Mouse (Mus musculus) layer of hippocampus, postnatal 36 days (tissue): Measurements from ENCODE around the gene Best3. TPM values are rescaled to one million over a fixed set of nuclear protein-coding genes. Genes with fewer than 3 reads are reported as not detected.
"Not testable (repeated sequence)": the region's sequence is repeated elsewhere in the genome, so short reads cannot be mapped to it uniquely, and the experiment has no call there.

Experiments
- DNase-seq, 2 experiments: peaks; one replicate each; pipeline ENCODE4 v3.0.0; 2022
- total RNA-seq, 2 experiments: library from RNA; stranded (reverse); gene quantifications; 2 replicates each; pipeline ENCODE4 v1.2.3; 2021

The Best3 gene
- total RNA-seq, 2 experiments from 2014 or later = 2.1 to 2.2 TPM

DNA sequence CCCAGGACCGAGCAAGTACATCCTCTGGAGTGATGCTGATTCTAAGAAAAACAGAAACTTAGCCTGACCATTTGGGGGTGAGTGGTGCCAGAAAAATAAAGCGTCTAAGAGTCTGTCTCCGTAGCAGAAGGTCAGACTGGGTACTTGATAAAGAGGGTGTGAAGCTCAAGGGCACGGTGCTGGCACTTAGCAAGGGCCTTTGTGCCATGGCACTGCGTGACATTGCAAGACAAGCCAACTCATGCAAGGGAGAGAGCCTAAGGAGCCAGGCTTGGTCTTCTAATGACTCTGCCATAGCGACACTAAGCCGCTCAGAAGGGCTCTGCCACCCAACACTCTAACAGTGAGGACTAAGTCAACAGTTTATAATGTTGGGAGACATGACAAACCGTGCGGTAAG, 7.3 kb upstream of the Best3 start:
- DNase-seq = no peak

DNA sequence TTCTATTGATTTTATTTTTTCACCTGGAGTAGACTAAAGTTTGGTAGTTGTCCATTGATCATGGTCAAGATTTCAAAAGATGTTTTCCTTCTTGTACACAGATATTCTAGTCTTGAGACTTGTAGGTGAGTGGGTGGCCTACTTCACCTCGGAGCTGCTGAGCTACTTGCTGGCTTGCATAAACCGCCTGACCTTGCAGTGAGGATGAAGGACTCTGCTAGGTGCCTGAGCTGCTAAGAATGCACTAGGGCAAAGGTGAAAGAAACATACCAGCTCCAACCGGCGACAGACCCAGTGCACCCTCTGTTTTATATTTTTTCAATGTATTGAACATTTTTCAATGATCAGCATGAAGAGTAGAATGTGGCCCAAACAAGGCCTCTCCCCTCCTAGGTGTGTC, 5.8 kb upstream of the Best3 start:
- DNase-seq = no peak

- DNase-seq = no peak
These were observed 5.2 kb upstream of the Best3 start for GRCm38 (mm10) chr10:116980888-116981287.

GRCm38 (mm10) chr10:116982526-116982925, 3.6 kb upstream of the Best3 start:
- no peak for DNase-seq

- DNase-seq = no peak
These were observed 1.3 kb upstream of the Best3 start for GRCm38 (mm10) chr10:116984836-116985235.

GRCm38 (mm10) chr10:116993971-116994370, 7.9 kb downstream of the Best3 start:
- DNase-seq = no peak

DNA sequence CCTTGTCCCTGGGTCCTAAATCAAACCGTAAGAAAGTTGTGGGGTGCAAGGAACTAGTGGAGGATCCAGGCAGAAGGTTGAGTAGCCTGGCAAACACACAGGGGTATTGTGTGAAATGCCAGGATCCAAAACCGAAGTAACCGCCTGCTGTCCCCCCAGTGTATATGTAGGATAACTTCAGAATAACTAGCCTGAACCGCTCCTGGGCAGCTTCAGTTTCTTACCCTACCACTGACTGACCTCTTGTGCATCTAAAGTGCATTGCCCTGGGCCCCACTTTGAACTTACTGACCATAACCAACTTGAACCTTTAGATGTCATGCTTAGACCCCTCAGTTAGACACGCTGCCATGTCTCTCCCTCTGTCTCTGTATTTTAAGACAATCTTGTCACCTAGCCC, 9.0 kb downstream of the Best3 start:
- DNase-seq = no peak

GRCm38 (mm10) chr10:116995584-116996235, 9.6 kb downstream of the Best3 start:
- no peak for DNase-seq

GRCm38 (mm10) chr10:116996236-116996600, 10.1 kb downstream of the Best3 start:
- no peak for DNase-seq

DNA sequence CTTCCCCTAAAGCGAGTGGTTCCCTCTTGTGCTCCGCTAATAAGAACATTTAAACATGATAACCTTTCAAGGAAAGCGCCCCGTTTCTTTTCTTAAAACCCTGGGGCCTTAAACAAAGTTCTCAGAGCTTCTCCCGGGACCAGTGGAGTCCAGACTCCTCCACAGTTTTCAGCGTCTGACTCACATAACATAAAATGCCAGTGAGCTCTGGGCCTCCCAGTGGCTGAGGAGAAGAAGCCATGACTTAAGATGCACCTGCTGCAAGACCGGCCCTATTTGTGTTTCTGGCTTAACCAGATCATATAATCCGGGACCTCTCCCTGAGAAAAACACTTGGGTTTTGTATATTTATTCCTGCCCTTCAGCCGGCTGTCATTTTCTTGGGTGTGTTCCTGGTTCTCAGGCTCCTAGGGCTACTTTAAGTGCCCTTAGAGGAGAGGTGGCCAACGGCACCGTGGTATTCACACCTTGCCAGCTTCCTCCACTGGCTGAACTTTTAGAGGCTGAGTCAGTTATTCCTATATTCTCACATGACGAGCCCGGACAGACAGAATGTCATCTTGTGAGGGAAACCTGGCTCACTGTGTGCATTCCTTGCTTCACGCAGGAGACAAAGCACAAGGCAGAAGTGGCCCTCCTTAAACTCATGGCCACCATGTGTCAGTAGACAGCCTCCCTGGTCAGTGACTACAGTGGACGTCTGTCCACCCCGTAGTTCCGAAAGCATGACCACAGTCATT, 12.8 kb downstream of the Best3 start:
- DNase-seq = no peak

GRCm38 (mm10) chr10:117000975-117001374, 14.9 kb downstream of the Best3 start:
- DNase-seq = peak in 1 of 2 experiments; percentile 20

- DNase-seq = no peak
These were observed 18.6 kb downstream of the Best3 start for GRCm38 (mm10) chr10:117004695-117005094.

- no peak for DNase-seq
These were observed 19.8 kb downstream of the Best3 start for GRCm38 (mm10) chr10:117005707-117006464.

DNA sequence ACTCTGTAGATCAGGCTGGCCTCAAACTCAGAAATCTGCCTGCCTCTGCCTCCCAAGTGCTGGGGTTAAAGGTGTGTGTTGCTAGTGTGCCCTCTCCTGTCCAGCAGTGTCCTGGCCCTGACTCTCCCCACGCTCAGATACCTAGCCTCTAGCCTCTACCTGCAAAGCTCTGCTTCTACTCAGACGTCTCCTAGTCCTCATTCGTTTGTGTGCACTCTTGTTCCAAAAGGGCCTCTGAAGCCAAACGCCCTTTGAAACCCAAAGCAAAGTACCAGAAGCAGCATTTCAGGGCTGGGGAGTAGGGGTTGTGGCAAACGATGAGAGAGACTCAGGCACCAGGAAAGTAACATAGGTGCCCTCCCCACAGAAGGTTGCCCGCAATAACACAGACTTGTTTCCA, 23.6 kb downstream of the Best3 start:
- DNase-seq = no peak

GRCm38 (mm10) chr10:117011047-117011446, 24.9 kb downstream of the Best3 start:
- DNase-seq = no peak

GRCm38 (mm10) chr10:117013689-117014390, 27.7 kb downstream of the Best3 start:
- peak; percentile 18 to 38 for DNase-seq

DNA sequence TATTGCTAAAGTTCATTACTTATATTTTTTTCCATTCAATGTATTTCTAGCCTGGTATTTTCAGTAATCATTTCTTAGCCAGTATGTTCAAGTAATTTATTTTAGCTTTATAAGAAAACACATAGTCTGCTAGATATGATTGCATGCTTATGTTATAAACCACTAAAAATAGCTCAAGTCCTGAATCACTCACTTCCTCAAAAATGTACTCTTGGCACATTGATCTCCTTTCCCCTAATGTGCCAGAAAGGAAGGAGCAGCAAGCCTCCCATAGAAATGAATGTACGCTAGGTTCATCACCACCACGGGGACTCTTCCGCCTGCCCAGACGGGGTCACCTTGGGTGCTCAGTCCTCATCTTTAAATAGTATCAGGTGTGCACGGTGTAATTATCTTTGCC, 28.5 kb downstream of the Best3 start:
- DNase-seq = no peak

GRCm38 (mm10) chr10:117018281-117018840, 32.2 kb downstream of the Best3 start:
- DNase-seq = no peak

DNA sequence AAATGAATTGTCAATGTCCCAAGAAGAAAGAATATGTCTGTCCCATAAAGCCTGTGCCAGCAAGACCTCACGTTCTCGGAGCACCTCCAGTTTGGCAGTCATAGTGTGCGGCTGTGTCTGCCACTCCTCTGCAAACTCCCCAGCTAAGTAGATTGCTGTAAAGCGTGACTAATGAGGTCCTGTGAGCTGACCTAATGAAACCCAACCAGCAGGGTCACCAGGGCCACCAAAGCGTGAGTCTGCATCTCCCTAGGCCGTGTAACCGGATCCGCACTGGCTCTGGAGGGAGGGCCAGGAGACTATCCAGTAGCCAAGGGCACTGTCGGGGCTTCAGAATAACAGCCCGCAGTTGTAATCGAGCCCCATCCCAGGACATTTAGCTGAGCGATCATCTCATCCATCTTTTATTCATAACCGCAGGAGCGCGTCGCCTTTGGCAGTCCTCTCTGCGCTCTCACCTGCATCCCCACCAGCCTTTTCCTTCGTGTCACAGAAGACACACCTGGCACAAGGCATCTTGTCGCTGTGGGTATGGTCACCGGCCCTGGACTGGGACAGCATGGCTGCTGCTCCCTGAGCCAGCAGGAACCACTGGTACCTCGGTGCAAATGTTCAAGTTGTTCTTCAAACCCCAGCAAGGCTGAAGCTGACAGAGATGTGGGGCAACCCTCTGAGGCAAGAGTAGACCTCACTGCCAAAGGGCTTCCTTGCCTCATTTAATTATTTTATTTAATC, 35.1 kb downstream of the Best3 start:
- DNase-seq = no peak

GRCm38 (mm10) chr10:117023693-117024092, 37.6 kb downstream of the Best3 start:
- DNase-seq = no peak

- DNase-seq = not testable (repeated sequence)
These were observed 39.7 kb downstream of the Best3 start for GRCm38 (mm10) chr10:117025776-117026175.

DNA sequence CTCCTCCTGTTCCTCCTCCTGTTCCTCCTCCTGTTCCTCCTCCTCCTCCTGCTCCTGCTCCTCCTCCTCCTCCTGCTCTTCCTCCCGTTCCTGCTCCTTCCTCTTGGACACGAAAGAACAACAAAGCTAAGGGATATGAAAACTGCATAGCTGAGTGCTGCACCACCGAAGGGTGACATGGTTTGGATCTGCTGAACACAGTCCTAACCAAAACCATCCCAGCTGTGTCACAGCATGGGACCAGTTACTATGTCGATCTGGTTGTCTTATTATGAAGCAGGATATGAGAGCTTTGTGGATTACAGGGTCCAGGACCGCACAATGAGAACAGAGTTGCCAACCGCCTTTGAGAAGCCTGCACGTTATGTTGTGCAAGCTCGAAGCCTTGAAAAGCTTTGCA, 40.1 kb downstream of the Best3 start:
- DNase-seq = no peak
